Mouse (Mus musculus) myocyte (in vitro differentiated cells): Measurements from ENCODE around the gene Tent5b. TPM values are rescaled to one million over a fixed set of nuclear protein-coding genes. Genes with fewer than 3 reads are reported as not detected.
A peak's percentile ranks its signal among the peaks of the same experiment; 100 is the strongest.

ENCODE experiments used
- H3K27me3 ChIP-seq: one replicate; pipeline ENCODE4 v1.6.1; 2011; ENCODE audit not compliant: control insufficient read depth, insufficient read depth, insufficient read length
- H3K36me3 ChIP-seq: one replicate; pipeline ENCODE4 v1.6.1; 2011; ENCODE audit not compliant: control insufficient read depth, insufficient read depth
- H3K4me2 ChIP-seq: one replicate; pipeline ENCODE4 v1.6.1; 2011; ENCODE audit warnings: low read depth, control low read depth
- H3K4me3 ChIP-seq: one replicate; pipeline ENCODE4 v1.5.1; 2011; ENCODE audit warnings: mild to moderate bottlenecking, control low read depth, moderate library complexity
- H3K79me2 ChIP-seq: one replicate; pipeline ENCODE4 v1.6.1; 2011; ENCODE audit not compliant: control insufficient read depth, insufficient read depth
- H3ac ChIP-seq: one replicate; pipeline ENCODE4 v1.6.1; 2011; ENCODE audit not compliant: control insufficient read depth, insufficient read length
- CEBPB ChIP-seq: IDR thresholded peaks from 2 replicates; pipeline ENCODE4 v1.6.1; 2011; ENCODE audit warnings: mild to moderate bottlenecking, moderate library complexity; ENCODE audit not compliant: poor library complexity, insufficient read depth, severe bottlenecking
- E2F4 ChIP-seq: IDR thresholded peaks from one replicate; pipeline ENCODE4 v1.6.1; 2011; ENCODE audit warnings: mild to moderate bottlenecking, control low read depth, moderate library complexity; ENCODE audit not compliant: insufficient read depth
- MAX ChIP-seq: IDR thresholded peaks from one replicate; pipeline ENCODE4 v1.6.1; 2011; ENCODE audit warnings: low read depth, mild to moderate bottlenecking, control low read depth
- MYOD1 ChIP-seq, 3 experiments: IDR thresholded peaks; one replicate each; pipeline ENCODE4 v1.6.1; 2011; ENCODE audit warnings: control low read depth in 2 of 3, low read depth in 2 of 3, mild to moderate bottlenecking in 2 of 3, moderate library complexity in 1 of 3; ENCODE audit not compliant: insufficient read length in 2 of 3, control insufficient read depth in 1 of 3
- MYOG ChIP-seq, 3 experiments: IDR thresholded peaks; one replicate each; pipeline ENCODE4 v1.6.1; 2011; ENCODE audit warnings: control low read depth in 2 of 3, low read depth in 2 of 3, mild to moderate bottlenecking in 2 of 3; ENCODE audit not compliant: insufficient read length in 2 of 3, control insufficient read depth in 1 of 3, insufficient read depth in 1 of 3
- POLR2A ChIP-seq: IDR thresholded peaks from one replicate; pipeline ENCODE4 v1.6.1; 2011; ENCODE audit warnings: low read depth, mild to moderate bottlenecking, control low read depth, moderate library complexity; ENCODE audit not compliant: insufficient read length
- POLR2AphosphoS2 ChIP-seq: IDR thresholded peaks from one replicate; pipeline ENCODE4 v1.6.1; 2011; ENCODE audit warnings: low read depth, control low read depth; ENCODE audit not compliant: insufficient read length
- REST ChIP-seq: IDR thresholded peaks from one replicate; pipeline ENCODE4 v1.6.1; 2011; ENCODE audit warnings: mild to moderate bottlenecking, control low read depth, moderate library complexity; ENCODE audit not compliant: insufficient read depth, insufficient read length
- SRF ChIP-seq: IDR thresholded peaks from one replicate; pipeline ENCODE4 v1.6.1; 2011; ENCODE audit warnings: low read depth; ENCODE audit not compliant: control insufficient read depth, insufficient read length
- TCF12 ChIP-seq: IDR thresholded peaks from one replicate; pipeline ENCODE4 v1.6.1; 2011; ENCODE audit warnings: mild to moderate bottlenecking, control low read depth; ENCODE audit not compliant: poor library complexity, insufficient read depth, severe bottlenecking
- TCF3 ChIP-seq: IDR thresholded peaks from one replicate; pipeline ENCODE4 v1.6.1; 2011; ENCODE audit warnings: low read depth, control low read depth; ENCODE audit not compliant: insufficient read length
- USF1 ChIP-seq: IDR thresholded peaks from one replicate; pipeline ENCODE4 v1.6.1; 2011; ENCODE audit warnings: low read depth, mild to moderate bottlenecking, control low read depth, moderate library complexity
- polyA plus RNA-seq: library from polyadenylated mRNA; unstranded; fragments of >200 nt; fragmentation: generic; extraction: Trizol; gene quantifications from one replicate; pipeline ENCODE4 v1.2.1, GENCODE M21; 2012; ENCODE audit warnings: missing spikeins

The Tent5b gene
- polyA plus RNA-seq, 1 experiment, result 3.3 TPM

DNA sequence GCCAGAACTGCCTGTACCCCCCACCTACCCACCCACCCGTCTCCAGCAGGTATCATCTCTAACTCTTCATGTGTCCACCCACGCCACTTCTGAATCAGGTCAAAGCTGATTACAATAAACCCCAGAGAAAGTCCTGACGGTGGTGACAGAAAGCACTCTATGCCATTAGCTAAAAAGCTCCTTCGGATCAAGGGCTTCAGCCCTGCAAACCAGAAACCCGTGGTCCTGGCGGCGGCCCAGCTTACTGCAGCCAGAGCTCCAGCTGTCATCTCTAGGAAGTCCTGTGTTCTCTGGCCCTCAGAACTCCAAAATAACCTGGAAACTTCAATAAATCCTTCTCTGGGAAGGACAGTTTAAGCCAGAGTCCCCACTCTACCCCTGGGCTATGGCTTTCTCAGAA lies 15.8 kb downstream of the Tent5b start:
- Histone ChIP-seq H3K4me3 (no peak overlapping the region), H3ac (no peak overlapping the region), H3K79me2 (no peaks in the 10 kb centered on the region), H3K4me2 (no peak overlapping the region), H3K36me3 (no peaks in the 10 kb centered on the region), H3K27me3 (peaks cover 34% of the 10 kb centered on the region)
- TF ChIP-seq TCF3, result no peak
- TF ChIP-seq MYOG (IDR thresholded peaks at IDR 0.05; ENCODE audit: control insufficient read depth in 1 of 3, insufficient read depth in 1 of 3, insufficient read length in 2 of 3, low read depth in 2 of 3), result peak in 1 of 3 experiments; percentile 20

DNA sequence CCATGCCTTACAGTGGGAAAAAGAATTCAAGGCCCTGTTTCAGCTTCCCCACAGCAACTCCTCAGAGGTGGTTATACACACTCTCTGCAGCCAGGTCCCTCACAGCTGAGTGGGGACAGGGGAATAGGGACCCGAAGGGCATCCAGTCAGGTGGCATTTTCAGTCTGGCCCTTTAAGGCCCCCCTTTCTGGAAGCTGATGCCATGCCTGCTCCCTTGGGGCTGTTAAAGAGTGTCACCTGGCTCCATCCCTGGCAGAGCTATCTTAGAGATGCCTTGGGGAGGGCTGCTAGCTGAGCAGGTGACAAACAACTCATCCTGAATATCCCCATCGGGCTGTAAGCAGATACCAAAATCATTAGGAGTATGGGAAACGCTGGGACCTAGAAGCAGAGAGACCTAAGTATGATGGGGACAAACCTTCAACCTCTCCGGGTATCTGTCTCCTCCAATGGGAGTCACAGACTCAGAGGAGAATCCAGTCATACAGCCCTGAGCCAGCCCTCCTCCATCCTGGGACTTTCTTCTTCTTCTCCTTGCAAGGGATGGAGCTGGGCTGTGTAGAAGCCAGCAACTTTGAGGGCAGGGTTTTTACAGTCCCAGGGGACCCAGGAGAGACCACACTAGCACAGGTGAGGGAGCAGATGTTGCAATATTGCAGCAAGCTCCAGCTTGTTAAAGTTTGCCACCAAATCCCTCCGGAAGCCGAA lies 17.0 kb downstream of the Tent5b start:
- H3K79me2 ChIP-seq, result no peaks in the 10 kb centered on the region
- H3K4me2 ChIP-seq, result no peak overlapping the region
- no peak overlapping the region for H3K4me3 ChIP-seq
- TF ChIP-seq USF1 (no peak), MAX (no peak), MYOG (IDR thresholded peaks at IDR 0.05; ENCODE audit: control insufficient read depth in 1 of 3, insufficient read depth in 1 of 3, insufficient read length in 2 of 3, low read depth in 2 of 3) (no peak), REST (no peak), CEBPB (no peak), TCF12 (no peak), POLR2AphosphoS2 (no peak), MYOD1 (IDR thresholded peaks at IDR 0.05; ENCODE audit: control insufficient read depth in 1 of 3, insufficient read length in 2 of 3, low read depth in 2 of 3) (no peak), TCF3 (no peak), E2F4 (no peak), POLR2A (no peak), SRF (no peak)
- H3K27me3 ChIP-seq, result peaks cover 43% of the 10 kb centered on the region
- no peaks in the 10 kb centered on the region for H3K36me3 ChIP-seq
- H3ac ChIP-seq, result no peak overlapping the region

DNA sequence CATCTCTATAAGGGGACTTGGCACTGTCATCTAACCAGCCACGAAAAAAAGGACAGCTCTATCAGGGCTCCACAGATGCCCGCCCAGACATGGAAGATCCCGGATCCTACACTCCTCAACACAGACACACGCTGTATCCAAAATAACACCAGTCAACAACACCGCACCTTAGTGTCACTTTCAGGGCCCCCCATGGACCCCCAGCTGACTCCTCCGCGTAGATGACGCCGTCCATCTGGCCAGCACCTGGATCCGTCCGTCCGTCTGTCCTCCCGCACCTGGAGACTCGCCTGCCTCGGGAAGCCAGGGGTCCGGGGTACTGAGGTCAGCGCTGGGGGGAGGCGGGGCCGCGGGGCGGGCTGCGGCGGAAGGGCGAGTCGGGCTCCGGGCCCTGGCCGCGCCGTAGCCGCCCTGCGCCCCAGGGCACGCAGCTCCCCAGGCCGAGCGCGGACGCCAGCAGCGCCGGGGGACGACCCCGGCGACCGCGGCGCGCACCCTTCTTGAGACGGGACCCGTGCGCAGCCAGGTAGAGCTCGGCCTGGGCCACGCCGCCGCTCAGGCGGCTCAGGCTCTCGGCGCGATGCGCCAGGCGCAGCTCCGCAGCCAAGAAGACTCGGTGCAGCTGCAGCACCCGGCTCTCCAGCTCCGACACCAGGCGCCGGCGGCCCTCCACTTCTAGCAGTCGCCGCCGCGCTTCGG lies 17.7 kb downstream of the Tent5b start:
- no peak overlapping the region for H3ac ChIP-seq
- no peak for TF ChIP-seq SRF
- TF ChIP-seq POLR2AphosphoS2, result no peak
- TF ChIP-seq E2F4, result no peak
- no peak for TF ChIP-seq MYOD1 (IDR thresholded peaks at IDR 0.05; ENCODE audit: control insufficient read depth in 1 of 3, insufficient read length in 2 of 3, low read depth in 2 of 3)
- no peak for TF ChIP-seq TCF12
- H3K79me2 ChIP-seq, result no peaks in the 10 kb centered on the region
- H3K4me2 ChIP-seq, result peak overlapping the region; percentile 64
- H3K27me3 ChIP-seq, result peaks cover 44% of the 10 kb centered on the region
- no peaks in the 10 kb centered on the region for H3K36me3 ChIP-seq
- no peak overlapping the region for H3K4me3 ChIP-seq

DNA sequence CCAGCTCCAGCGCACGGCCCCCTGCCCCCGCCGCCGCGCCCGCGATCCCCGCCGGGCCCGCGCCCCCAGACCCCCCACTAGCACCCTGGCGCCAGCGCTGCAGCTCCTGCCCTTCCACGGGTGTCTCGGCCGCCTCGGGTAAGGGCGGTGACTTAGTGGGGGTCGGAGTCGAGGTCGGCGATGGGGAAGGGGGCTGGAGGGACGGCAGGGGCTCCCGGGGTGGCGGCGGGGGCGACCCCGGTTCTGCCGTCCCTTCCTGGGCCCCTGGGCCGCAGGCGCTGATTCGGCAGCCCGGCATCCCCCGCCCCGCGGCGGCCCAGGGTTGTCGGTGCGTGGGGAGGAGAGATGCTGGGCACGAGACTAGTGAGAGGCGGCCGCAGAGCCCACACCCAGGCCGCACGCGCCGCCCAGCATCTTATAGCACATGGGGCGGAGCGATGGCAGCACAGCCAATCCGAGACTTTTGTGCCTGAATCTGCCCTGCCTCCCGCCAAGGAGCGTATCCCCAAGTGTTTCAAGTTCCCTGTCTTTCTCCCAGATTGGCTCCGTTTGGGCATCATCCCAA lies 18.3 kb downstream of the Tent5b start, which contains the start of gene Trnp1:
Gene Trnp1 (minus strand): TSS at position 391 of the 565 bp plus-strand sequence.
- Histone ChIP-seq H3K4me3 (no peak within 1 kb of the TSS), H3K36me3 (no peaks in the 10 kb centered on the region), H3K27me3 (peaks cover 44% of the 10 kb centered on the region), H3ac (no peak within 1 kb of the TSS), H3K4me2 (peak within 1 kb of the TSS; percentile 64), H3K79me2 (no peaks in the 10 kb centered on the region)
- TF ChIP-seq MYOD1 (IDR thresholded peaks at IDR 0.05; ENCODE audit: control insufficient read depth in 1 of 3, insufficient read length in 2 of 3, low read depth in 2 of 3), result no peak
- TF ChIP-seq MAX, result no peak
- no peak for TF ChIP-seq POLR2AphosphoS2
- TF ChIP-seq MYOG (IDR thresholded peaks at IDR 0.05; ENCODE audit: control insufficient read depth in 1 of 3, insufficient read depth in 1 of 3, insufficient read length in 2 of 3, low read depth in 2 of 3), result no peak
- TF ChIP-seq SRF, result no peak
- TF ChIP-seq USF1, result no peak
- no peak for TF ChIP-seq TCF3
- no peak for TF ChIP-seq POLR2A
- no peak for TF ChIP-seq REST
- TF ChIP-seq TCF12, result no peak
- no peak for TF ChIP-seq CEBPB
- TF ChIP-seq E2F4, result no peak

DNA sequence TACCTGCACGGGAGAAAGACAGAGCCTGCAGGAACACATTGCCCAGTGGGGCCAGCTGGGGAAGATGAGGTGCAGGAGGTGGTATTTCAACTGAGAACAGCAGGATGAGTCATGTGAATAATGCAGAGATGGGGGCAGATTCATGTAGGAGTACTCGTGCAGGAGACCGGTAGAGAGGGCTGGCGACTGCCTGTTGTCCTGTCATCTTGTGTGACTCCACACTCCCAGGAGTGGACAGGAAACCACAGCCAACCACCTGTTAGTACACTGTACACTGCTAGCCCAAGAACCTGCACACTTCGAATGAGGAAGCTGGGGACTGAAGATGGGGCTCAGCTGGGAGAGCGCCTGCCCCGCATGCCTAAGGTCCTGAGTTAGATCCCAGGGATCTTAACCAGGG lies 21.6 kb downstream of the Tent5b start:
- Histone ChIP-seq H3K27me3 (peaks cover 50% of the 10 kb centered on the region), H3K4me3 (no peak overlapping the region), H3K79me2 (no peaks in the 10 kb centered on the region), H3ac (no peak overlapping the region), H3K4me2 (no peak overlapping the region), H3K36me3 (no peaks in the 10 kb centered on the region)
- TF ChIP-seq SRF (no peak), POLR2A (no peak), MYOG (IDR thresholded peaks at IDR 0.05; ENCODE audit: control insufficient read depth in 1 of 3, insufficient read depth in 1 of 3, insufficient read length in 2 of 3, low read depth in 2 of 3) (no peak), TCF12 (no peak), USF1 (no peak), CEBPB (no peak), MYOD1 (IDR thresholded peaks at IDR 0.05; ENCODE audit: control insufficient read depth in 1 of 3, insufficient read length in 2 of 3, low read depth in 2 of 3) (no peak), TCF3 (no peak), MAX (no peak), REST (no peak), POLR2AphosphoS2 (no peak), E2F4 (no peak)
